Mouse (Mus musculus) natural killer cell, adult 2 months (primary cell): ENCODE measurements around the gene Cbx7.
"Not testable (repeated sequence)": the region's sequence is repeated elsewhere in the genome, so short reads cannot be mapped to it uniquely, and the experiment has no call there.

ENCODE experiments used
- DNase-seq, 2 experiments: peaks; one replicate each; pipeline ENCODE4 v3.0.0; 2022; ENCODE audit warnings: low spot score in 2 of 2

The Cbx7 gene

DNA sequence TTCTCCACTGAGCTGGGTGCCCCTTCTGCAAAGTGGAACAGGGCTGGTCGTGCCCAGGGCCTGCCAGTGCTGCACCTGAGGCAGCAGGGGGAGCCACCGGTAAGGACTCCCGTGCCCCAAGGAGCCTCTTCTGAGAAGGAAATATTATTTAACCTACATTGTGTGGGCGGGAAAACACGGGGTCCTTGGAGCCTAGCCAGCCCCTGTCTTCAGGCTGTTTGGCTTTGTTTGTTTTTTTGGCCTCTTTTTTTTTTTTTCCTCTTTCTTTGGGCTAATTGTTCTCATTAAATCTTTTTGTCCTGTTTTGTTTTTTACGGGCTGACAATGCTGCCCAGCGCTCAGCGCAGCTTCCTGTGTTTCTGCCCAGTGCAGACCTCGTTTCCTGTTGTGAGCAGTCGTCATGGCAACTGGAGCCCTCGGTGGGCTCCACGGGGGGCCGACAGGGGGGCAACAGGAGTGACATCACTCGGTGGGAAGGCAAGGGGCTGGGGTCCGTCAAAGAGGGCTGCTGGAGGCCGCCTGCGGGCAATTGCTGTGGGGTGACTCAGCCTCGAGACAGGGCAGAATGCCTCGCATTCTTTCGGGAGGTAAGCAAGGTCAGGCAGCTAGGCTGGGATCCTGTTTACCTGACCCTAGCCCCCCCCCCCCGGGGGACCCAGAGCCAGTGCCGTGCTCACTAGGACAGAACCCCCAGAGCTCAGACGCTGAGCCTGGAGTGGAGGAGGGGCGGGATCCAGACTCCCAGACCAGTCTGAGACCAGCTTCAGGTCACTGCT, 20.5 kb downstream of the Cbx7 start:
- peak; percentile 73 to 76 for DNase-seq

DNA sequence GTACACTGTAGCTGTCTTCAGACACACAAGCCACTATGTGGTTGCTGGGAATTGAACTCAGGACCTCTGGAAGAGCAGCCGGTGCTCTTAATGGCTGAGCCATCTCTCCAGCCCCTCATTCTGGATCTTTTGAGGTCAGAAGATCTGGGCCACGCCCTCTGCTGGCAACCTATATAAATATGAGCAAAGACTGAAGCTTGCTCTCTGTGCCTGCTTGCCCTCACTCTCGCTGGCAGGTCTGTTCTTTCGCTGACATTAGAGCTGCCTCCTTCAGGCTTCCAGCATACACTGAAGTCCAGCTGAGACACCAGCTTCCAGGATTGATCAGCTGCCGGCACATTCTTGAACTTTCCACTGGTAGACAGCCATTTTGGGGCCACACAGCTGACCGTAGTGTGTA, 23.2 kb downstream of the Cbx7 start:
- DNase-seq = no peak

DNA sequence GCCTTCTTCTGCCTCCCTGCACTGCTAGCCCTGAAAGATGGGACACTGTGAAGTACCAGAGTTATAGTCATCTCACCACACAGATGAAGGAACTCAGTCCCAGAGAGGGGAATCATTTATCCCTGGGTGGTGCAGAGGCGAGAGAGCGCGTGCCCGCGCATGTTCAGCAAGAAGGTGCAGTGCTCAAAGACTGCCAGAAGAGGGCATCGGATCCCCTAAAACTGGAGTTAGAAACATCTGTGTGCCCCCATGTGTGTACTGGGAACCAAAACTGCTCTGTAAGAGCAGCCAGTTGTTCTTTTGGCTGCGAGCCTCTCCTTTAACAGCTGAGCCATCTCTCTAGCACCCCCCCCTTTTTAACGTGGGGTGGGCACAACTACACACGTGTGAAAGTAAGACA, 24.1 kb downstream of the Cbx7 start:
- no peak for DNase-seq

DNA sequence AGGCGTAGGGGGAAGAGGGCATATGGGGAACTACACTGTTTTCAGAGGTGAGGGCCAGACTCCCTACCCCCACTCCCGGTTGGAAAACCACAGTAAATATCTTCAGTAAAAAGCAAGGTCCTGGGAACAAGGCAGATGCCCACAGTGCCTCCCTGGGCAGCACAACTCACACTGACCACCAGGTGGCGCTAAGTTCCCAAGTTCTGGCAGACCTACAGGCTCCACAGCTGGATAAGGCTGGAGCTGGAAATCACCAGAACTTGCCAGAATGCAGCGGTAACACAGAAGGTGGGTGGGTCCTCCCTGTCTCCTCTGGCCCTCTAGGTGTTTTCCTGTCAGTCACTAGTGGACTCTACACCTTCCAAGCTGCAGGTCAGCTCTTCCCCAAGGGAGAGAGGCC, 24.9 kb downstream of the Cbx7 start:
- DNase-seq = peak; percentile 84 to 85

DNA sequence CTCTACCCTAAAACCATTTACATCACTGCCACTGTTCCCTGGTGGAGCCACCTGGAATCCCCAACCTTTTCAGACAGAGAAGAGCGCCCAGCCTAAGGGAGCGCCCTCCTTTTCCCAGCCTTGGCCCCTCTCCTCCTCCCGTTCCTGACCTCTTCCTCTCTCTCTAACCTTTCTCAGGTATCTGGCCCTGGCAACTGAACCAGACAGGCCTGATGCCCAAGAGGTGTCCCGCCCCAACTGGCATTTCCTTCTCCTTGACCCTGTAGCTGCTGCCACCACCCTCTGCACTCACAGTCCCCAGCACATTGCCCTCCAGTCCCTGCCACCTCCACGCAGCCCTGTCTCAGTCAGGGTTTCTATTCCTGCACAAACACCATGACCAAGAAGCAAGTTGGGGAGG, 26.0 kb downstream of the Cbx7 start:
- DNase-seq = no peak

DNA sequence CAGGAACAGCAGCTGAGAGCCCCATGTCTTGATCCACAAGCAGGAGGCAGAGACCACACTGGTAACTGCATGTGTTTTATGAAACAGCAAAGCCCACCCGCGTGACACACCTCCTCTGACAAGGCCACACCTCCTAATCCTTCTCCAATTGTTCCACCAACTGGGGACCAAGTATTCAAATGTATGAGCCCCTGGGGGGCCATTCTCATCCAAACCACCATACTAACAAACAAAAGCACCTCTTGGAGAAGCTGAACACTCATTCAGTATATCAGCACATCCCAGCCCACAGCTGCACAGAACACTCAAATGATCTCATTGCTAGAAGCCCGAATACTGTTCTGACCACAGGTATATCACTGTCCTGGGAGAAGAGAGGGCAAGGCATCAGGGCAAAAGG, 27.3 kb downstream of the Cbx7 start:
- no peak for DNase-seq

DNA sequence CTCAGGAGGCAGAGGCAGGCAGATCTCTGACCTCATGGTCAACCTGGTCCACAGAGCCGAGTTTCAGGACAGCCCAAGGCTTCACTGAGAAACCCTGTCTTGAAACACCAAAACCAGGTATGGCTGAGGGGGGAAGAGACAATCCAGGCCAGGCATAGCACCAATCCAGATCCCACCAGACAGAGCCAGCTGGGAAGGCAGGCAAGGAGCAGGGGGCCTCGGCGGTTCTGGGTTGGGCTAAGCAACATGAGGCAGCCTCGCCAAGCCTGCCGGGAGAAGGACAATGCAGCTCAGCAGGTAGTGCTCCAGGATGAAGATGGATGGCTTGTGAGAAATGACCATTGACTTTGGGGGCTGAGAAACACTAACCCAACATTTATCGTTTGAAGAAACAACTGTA, 28.4 kb downstream of the Cbx7 start:
- no peak for DNase-seq

DNA sequence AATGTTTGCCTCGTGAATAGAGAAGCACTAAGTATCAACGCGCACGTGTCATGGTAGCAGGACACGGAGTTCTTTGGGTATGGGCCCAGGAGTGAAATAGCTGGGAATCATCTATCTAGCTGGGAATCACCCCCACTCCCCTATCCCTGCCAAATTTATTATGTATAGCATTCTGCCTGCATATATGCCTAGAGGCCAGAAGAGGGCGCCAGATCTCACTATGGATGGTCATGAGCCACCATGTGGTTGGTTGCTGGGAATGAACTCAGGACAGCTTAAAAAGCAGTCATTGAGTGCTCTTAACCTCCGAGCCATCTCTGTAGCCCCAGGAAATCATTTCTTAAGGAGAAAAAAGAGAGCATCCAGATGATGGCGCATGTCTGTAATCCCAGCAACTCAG, 30.0 kb downstream of the Cbx7 start:
- peak; percentile 51 to 61 for DNase-seq

DNA sequence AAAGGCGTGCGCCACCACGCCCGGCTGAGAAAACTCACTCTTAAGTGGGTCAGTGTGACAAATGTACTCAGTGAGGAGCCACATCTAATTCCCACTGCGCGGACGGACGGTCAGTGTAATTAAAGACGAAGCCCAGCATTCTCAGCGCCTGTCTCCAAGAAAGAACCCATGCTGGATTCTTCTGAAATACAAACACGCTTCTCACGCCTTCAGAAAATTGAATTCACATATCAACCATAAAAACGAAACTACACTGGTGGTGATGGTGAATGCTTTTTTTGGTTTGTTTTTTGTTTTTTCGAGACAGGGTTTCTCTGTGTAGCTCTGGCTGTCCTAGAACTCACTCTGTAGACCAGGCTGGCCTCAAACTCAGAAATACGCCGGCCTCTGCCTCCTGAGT, 31.0 kb downstream of the Cbx7 start:
- DNase-seq = no peak

DNA sequence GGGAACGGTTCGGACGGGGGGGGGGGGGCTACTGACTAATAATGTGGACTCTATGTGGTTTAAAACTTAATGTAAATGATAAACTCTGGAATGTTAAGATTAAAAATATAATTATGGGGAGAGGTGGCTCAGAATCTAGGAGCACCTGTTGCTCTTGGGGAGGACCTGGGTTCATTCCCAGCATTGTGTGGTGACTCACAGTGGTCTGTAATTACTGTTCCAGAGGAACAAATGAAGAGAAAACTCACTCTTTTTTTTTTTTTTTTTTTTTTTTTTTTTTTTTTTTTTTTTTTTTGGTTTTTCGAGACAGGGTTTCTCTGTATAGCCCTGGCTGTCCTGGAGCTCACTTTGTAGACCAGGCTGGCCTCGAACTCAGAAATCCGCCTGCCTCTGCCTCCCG, 31.4 kb downstream of the Cbx7 start:
- DNase-seq = not testable (repeated sequence)

DNA sequence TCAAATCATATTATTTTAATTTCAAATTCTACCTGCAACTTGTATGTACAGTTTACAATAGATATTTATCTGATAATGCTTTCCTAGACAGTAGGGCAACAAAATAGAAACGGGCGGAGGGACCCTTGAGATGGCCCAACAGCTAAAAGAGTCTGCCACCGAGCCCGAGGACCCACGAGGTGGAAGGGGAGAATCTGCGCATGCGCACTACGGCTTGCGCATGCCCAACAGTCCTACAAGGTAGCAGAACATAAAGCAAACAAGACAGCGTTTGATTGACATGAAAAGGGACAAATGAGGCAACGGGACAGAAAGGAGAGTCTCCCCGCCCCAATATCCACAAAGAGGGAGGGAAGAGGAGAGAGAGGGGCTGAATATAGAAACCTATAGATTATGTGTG, 31.9 kb downstream of the Cbx7 start:
- no peak for DNase-seq

DNA sequence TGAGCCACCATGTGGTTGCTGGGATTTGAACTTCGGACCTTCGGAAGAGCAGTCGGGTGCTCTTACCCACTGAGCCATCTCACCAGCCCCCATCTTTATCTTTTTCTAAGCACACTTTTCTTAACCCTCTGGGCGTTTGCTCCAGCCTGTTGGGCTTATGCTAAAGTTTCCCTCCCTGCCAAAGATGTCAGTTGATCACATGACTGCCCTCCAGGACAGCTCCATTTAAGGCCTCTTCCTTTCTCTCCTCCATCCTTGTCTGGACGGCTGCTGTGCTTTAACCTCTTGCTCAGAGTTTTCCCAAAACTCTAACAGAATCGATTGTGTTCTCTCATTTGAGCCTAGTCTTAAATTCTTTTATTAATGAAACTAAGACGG, 34.6 kb downstream of the Cbx7 start:
- DNase-seq = no peak

DNA sequence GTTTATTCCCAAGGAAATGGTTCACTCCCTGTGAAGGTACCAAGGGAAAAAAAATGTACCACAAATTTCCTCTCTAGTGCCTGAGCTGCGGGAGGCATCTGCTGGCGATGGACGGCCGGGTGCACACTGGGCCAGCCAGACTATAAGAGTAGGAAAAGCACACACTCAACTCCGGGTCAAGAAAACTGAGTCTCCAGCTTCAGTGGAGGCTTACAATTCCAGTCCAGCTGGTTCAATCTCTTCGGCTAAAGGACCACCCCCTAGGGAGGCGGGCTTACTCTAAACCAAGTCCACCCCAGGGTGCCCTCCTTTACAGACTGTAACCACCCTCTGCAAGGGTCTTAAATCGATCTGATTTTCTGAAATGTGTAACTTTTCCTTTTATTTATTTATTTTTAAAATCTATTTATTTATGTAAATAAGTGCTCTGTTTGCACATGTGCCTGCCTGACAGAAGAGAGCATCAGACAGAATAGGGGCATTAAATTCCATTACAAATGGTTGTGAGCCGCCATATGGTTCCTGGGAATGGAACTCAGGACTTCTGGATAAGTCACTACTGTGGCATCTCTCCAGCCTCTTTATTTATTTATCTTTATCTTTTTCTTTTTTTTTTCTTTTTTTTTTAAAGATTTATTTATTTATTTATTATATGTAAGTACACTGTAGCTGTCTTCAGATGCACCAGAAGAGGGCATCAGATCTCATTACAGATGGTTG, 35.1 kb downstream of the Cbx7 start:
- no peak for DNase-seq

DNA sequence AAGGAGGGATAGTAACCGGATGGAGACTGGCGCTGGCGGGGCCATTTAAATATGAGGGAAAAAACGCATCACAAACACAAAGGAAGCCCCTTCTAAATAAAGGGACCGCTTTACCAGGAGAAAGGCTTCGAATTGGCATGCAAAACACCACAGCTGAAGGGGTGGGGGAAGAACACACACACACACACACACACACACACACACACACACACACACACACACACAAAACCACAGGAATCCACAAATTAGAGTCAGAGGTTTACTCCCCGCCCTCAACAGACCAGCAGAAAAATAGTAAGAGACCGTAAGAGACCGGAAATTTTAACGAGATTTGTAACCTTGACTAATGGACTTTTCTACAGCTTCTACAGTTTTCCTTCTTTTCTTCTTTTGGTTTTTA, 36.1 kb downstream of the Cbx7 start:
- no peak for DNase-seq

DNA sequence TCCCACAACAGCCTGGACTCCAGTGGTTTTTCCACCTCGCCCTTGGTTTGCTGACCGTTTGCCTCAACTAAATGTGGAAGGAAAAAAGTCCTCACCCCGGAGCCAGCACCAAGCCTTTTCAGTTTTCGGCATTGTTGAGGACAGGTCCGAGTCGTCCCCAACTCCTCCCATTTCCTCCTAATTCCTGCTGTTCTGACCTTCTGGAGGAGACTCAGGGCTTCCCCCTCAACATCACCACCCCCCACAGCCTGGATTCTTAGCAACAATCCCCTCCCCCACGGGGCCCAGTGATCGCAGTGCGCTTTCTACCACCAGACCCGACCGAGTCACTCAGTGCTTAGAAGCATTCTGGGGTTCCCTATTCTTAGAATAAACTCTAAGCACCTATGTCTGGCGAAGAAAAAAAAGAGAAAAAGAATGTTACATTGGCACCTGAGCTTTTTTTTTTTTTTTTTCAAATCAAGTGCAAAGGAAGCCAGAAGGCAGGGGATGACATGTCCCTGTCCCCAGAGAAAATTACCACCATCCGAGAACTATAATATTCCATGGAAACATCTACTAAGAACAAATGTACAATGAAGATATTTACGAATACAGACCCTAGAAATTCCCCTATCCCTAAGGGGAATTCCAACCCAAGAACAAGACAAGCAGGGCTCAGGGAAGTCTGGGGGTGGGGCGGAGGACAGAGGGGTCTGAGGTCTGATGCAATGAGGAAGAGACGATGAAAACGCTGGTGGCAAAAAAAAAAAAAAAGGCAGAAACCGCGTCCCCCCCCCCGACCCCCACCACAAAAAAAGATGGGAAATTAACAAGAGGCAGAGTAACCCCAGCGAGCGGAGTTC, 37.0 kb downstream of the Cbx7 start:
- DNase-seq = no peak

DNA sequence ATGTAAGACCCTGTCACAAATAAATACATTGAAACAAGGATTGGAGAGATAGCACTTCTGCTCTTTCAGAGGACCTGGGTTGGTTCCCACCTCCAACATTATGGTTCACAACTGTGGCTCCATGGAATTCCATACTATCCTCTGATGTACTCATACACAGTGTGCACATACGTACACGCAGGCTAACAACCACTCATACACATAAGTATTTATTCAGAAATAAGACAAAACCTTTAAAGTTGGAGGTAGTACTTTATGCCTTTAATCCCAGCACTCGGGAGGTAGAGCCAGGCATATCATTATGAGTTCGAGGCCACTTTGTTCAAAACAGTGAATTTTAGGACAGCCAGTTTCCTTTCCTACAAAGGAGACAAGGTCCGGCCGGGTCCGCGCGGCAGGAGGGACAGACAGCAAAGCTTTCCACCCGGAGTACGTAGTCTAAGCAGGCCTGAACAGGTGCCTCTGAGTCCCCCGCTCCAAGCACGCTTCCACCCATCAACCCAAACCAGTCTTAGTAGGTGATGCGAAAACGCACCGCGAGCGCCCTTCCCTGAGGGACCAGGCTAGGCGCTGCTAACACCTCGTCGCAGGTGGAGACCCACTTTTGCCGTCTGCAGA, 37.8 kb downstream of the Cbx7 start:
- DNase-seq = no peak

DNA sequence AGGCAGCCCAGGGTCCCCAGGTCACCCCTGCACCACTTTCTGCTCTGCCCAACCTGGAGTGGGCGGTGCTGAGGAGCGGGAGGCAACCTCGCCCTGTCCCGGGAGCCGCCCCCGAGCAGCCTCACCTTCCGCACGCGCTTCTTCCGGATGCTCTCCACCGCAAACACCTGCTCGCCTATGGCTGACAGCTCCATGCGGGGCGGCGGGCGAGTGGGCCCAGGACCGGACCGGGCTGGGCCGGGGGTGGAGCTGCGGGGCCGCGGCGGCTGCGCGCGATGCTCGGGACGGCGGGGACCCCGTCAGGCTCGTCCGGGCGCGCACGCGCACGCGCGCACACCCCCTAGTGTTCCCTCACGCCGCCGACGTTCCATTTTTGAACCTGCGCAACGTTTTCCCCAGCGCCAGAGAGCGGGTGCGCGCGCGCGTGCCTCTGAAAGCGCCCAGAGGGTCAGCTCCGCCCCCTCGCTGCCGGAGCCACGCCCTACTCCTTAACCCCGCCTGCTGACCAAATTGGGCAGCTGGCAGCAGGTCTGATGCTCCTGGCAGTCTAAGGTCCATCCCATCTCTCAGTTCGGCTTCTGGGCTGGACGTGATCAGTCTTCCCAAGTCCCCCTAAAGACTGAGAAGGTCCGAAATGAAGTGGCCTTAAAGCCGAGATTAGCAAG, 38.5 kb downstream of the Cbx7 start:
- peak; percentile 90 to 92 for DNase-seq

DNA sequence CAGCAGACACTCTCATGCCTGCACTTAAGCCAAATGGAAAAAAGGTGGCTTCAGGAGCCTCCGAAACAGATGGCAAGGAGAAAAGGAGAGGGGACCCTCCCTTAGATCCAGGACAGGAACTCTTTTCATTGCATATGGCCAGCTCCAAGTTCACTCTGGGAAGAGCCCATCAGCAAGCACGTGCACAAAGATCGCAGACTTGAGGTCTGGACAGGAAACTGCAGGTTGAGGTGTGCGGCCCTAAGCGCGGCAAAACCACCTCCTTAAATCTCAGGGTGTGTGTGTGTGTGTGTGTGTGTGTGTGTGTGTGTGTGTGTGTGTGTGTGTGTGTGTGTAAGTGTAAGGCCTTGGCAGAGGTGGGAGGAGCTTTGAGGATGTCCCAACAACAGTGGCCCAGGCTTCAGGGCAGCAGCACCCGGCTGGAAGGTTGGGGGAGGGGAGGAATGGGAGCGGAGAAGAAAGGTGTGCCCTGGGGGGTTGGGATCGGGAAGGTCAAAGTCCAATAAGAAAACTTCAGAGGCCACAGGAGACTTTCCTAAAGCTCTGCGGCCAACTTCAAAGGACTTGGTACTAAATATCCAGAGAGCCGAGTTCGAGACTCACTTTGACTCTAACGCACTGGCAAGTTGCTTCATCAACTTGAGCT, 39.3 kb downstream of the Cbx7 start:
- peak; percentile 51 to 61 for DNase-seq

DNA sequence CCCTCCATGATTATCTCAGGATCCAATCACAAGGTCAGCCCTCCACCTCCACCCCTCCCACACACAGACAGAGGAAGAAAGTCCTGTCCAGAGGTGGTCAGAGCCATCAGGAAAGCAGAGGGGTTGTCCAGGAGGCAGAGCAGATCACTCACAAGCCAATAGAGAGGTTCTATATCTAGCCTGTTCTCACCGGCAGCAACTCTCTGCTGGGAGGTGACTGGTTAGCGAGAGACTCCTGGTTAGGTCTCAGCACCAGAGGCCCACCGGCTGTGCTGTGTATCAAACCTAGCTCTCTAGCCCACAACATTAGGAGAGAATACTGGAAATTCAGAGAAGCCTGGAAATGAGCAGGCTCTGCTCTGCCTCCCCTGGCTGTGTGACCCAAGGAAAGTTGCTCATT, 41.2 kb downstream of the Cbx7 start:
- no peak for DNase-seq

DNA sequence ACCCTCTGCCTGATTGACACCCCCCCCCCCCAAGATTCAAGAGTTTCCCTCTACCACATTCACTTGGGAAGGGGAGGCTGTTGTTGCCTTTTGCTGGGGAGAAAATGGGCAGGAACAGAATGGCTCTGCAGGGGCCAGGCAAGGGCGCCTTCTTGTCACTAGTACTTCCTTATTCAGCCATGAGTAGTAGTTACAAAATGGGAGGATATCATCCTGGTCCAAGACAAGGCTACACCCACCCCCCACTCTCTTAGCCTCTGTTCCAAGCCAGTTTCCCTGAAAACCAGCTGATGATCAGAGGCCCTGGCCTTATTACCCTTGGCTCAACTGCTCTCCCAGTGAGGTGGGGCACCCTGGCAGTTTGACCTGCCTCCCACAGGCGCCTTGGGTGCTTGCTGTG, 42.2 kb downstream of the Cbx7 start:
- DNase-seq = no peak

DNA sequence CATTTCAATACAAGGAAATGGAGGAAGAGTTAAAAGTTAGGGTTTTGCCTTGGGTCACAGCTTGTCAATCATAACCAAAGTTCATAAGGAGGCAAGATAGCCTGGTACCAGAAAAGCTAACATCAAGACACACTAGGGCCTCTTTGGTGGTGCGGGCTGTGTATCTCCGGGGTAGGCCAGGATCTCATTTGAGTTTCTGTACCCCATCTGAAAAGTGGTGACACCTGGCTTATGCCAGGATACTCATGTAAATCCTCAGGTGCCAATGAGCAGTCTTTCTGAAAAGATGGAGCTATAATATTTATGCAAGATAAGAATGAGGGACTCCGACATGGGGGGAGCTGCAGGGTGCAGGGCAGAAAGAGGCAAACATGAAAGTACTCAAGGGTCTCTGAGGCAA, 42.6 kb downstream of the Cbx7 start:
- DNase-seq = no peak
